Mouse (Mus musculus): ENCODE measurements around the gene Jdp2. TPM values are rescaled to one million over a fixed set of nuclear protein-coding genes. Genes with fewer than 3 reads are reported as not detected.

Jdp2 gene
- polyA plus RNA-seq, 1 experiment from 2014 or later = 0.62 TPM

- Histone ChIP-seq H3K27ac (ENCODE audit: low read depth, low read length) (no peak overlapping the region), H3K9me3 (replicated peaks; ENCODE audit: control insufficient read depth, low read length) (no peaks in the 10 kb centered on the region), H3K4me1 (ENCODE audit: control insufficient read depth, insufficient read depth, low read length) (peaks cover 10% of the 10 kb centered on the region; the same call in 1 of the 2 replicates), H3K4me3 (ENCODE audit: low read depth, low read length) (no peak overlapping the region), H3K27me3 (ENCODE audit: control insufficient read depth, insufficient read depth, low read length) (no peaks in the 10 kb centered on the region), H3K4me2 (no peak overlapping the region), H3K9ac (ENCODE audit: low read depth, low read length) (no peak overlapping the region), H3K36me3 (ENCODE audit: control insufficient read depth, insufficient read depth, low read length) (no peaks in the 10 kb centered on the region)
- WGBS (ENCODE audit: insufficient replicate concordance) = 77% methylated on average over 11 of the region's 11 CpGs
- ATAC-seq (replicated peaks; ENCODE audit: insufficient number of reproducible peaks, low FRiP score, low TSS enrichment) = no peak
Measured at GRCm38 (mm10) chr12:85571312-85571711, 27.5 kb upstream of the Jdp2 start.

- ATAC-seq (replicated peaks; ENCODE audit: insufficient number of reproducible peaks, low FRiP score, low TSS enrichment) = 0 out of 2 replicates have a peak, but pooled peaks have one; percentile 49
- Histone ChIP-seq H3K4me3 (ENCODE audit: low read depth, low read length) (peak overlapping the region; percentile 14), H3K4me2 (peak overlapping the region; percentile 54), H3K9me3 (replicated peaks; ENCODE audit: control insufficient read depth, low read length) (no peaks in the 10 kb centered on the region), H3K27ac (ENCODE audit: low read depth, low read length) (peak overlapping the region; percentile 46; the same call in 1 of the 2 replicates), H3K27me3 (ENCODE audit: control insufficient read depth, insufficient read depth, low read length) (no peaks in the 10 kb centered on the region), H3K4me1 (ENCODE audit: control insufficient read depth, insufficient read depth, low read length) (peaks cover 10% of the 10 kb centered on the region; the same call in 1 of the 2 replicates), H3K9ac (ENCODE audit: low read depth, low read length) (no peak overlapping the region), H3K36me3 (ENCODE audit: control insufficient read depth, insufficient read depth, low read length) (no peaks in the 10 kb centered on the region)
- 27% methylated on average over 10 of the region's 10 CpGs for WGBS (ENCODE audit: insufficient replicate concordance)
Measured at GRCm38 (mm10) chr12:85572047-85572475, 26.8 kb upstream of the Jdp2 start.

GRCm38 (mm10) chr12:85574806-85575495 is 23.9 kb upstream of the Jdp2 start:
- WGBS (ENCODE audit: insufficient replicate concordance) = 36% methylated on average over 6 of the region's 6 CpGs
- H3K27ac ChIP-seq (ENCODE audit: low read depth, low read length) = no peak overlapping the region

GRCm38 (mm10) chr12:85575496-85575840 is 23.4 kb upstream of the Jdp2 start:
- no peak for ATAC-seq (replicated peaks; ENCODE audit: insufficient number of reproducible peaks, low FRiP score, low TSS enrichment)
- WGBS (ENCODE audit: insufficient replicate concordance) = 56% methylated on average over 4 of the region's 4 CpGs

More at GRCm38 (mm10) chr12:85574806-85575495, 23.9 kb upstream of the Jdp2 start:
- Histone ChIP-seq H3K27me3 (ENCODE audit: control insufficient read depth, insufficient read depth, low read length) (no peaks in the 10 kb centered on the region), H3K4me3 (ENCODE audit: low read depth, low read length) (no peak overlapping the region), H3K9ac (ENCODE audit: low read depth, low read length) (no peak overlapping the region), H3K4me1 (ENCODE audit: control insufficient read depth, insufficient read depth, low read length) (peaks cover 10% of the 10 kb centered on the region; the same call in 1 of the 2 replicates), H3K4me2 (no peak overlapping the region), H3K9me3 (replicated peaks; ENCODE audit: control insufficient read depth, low read length) (no peaks in the 10 kb centered on the region), H3K36me3 (ENCODE audit: control insufficient read depth, insufficient read depth, low read length) (no peaks in the 10 kb centered on the region)
- no peak for ATAC-seq (replicated peaks; ENCODE audit: insufficient number of reproducible peaks, low FRiP score, low TSS enrichment)

GRCm38 (mm10) chr12:85581261-85582066 is 17.4 kb upstream of the Jdp2 start:
- Histone ChIP-seq H3K9ac (ENCODE audit: low read depth, low read length) (no peak overlapping the region; the same call in 1 of the 2 replicates), H3K4me2 (peak overlapping the region; percentile 36), H3K4me1 (ENCODE audit: control insufficient read depth, insufficient read depth, low read length) (peaks cover 9% of the 10 kb centered on the region; the same call in 1 of the 2 replicates)

More at GRCm38 (mm10) chr12:85575496-85575840, 23.4 kb upstream of the Jdp2 start:
- H3K9me3 ChIP-seq (replicated peaks; ENCODE audit: control insufficient read depth, low read length) = no peaks in the 10 kb centered on the region
- H3K36me3 ChIP-seq (ENCODE audit: control insufficient read depth, insufficient read depth, low read length) = no peaks in the 10 kb centered on the region
- no peaks in the 10 kb centered on the region for H3K27me3 ChIP-seq (ENCODE audit: control insufficient read depth, insufficient read depth, low read length)
- no peak overlapping the region for H3K27ac ChIP-seq (ENCODE audit: low read depth, low read length)
- H3K4me1 ChIP-seq (ENCODE audit: control insufficient read depth, insufficient read depth, low read length) = peaks cover 10% of the 10 kb centered on the region; the same call in 1 of the 2 replicates
- H3K4me3 ChIP-seq (ENCODE audit: low read depth, low read length) = no peak overlapping the region
- no peak overlapping the region for H3K4me2 ChIP-seq
- H3K9ac ChIP-seq (ENCODE audit: low read depth, low read length) = no peak overlapping the region

GRCm38 (mm10) chr12:85582067-85582316 is 16.8 kb upstream of the Jdp2 start:
- peaks cover 9% of the 10 kb centered on the region; the same call in 1 of the 2 replicates for H3K4me1 ChIP-seq (ENCODE audit: control insufficient read depth, insufficient read depth, low read length)
- no peaks in the 10 kb centered on the region for H3K36me3 ChIP-seq (ENCODE audit: control insufficient read depth, insufficient read depth, low read length)
- no peak overlapping the region for H3K9ac ChIP-seq (ENCODE audit: low read depth, low read length)
- ATAC-seq (replicated peaks; ENCODE audit: insufficient number of reproducible peaks, low FRiP score, low TSS enrichment) = no peak
- no peaks in the 10 kb centered on the region for H3K27me3 ChIP-seq (ENCODE audit: control insufficient read depth, insufficient read depth, low read length)
- no peak overlapping the region for H3K27ac ChIP-seq (ENCODE audit: low read depth, low read length)
- WGBS (ENCODE audit: insufficient replicate concordance) = 84% methylated on average over 5 of the region's 5 CpGs
- H3K4me2 ChIP-seq = no peak overlapping the region
- no peaks in the 10 kb centered on the region for H3K9me3 ChIP-seq (replicated peaks; ENCODE audit: control insufficient read depth, low read length)
- H3K4me3 ChIP-seq (ENCODE audit: low read depth, low read length) = no peak overlapping the region

More at GRCm38 (mm10) chr12:85581261-85582066, 17.4 kb upstream of the Jdp2 start:
- Histone ChIP-seq H3K4me3 (ENCODE audit: low read depth, low read length) (no peak overlapping the region), H3K27me3 (ENCODE audit: control insufficient read depth, insufficient read depth, low read length) (no peaks in the 10 kb centered on the region), H3K9me3 (replicated peaks; ENCODE audit: control insufficient read depth, low read length) (no peaks in the 10 kb centered on the region), H3K27ac (ENCODE audit: low read depth, low read length) (no peak overlapping the region), H3K36me3 (ENCODE audit: control insufficient read depth, insufficient read depth, low read length) (no peaks in the 10 kb centered on the region)
- ATAC-seq (replicated peaks; ENCODE audit: insufficient number of reproducible peaks, low FRiP score, low TSS enrichment) = no peak
- WGBS (ENCODE audit: insufficient replicate concordance) = 35% methylated on average over 15 of the region's 15 CpGs

GRCm38 (mm10) chr12:85585761-85586258 is 13.0 kb upstream of the Jdp2 start:
- ATAC-seq (replicated peaks; ENCODE audit: insufficient number of reproducible peaks, low FRiP score, low TSS enrichment) = no peak
- H3K4me3 ChIP-seq (ENCODE audit: low read depth, low read length) = no peak overlapping the region
- no peak overlapping the region for H3K4me2 ChIP-seq
- peaks cover 17% of the 10 kb centered on the region for H3K4me1 ChIP-seq (ENCODE audit: control insufficient read depth, insufficient read depth, low read length)
- 69% methylated on average over 11 of the region's 11 CpGs for WGBS (ENCODE audit: insufficient replicate concordance)
- H3K9me3 ChIP-seq (replicated peaks; ENCODE audit: control insufficient read depth, low read length) = no peaks in the 10 kb centered on the region
- no peaks in the 10 kb centered on the region for H3K36me3 ChIP-seq (ENCODE audit: control insufficient read depth, insufficient read depth, low read length)
- no peak overlapping the region for H3K27ac ChIP-seq (ENCODE audit: low read depth, low read length)
- H3K27me3 ChIP-seq (ENCODE audit: control insufficient read depth, insufficient read depth, low read length) = no peaks in the 10 kb centered on the region
- H3K9ac ChIP-seq (ENCODE audit: low read depth, low read length) = no peak overlapping the region

GRCm38 (mm10) chr12:85589870-85590382 is 8.9 kb upstream of the Jdp2 start:
- WGBS (ENCODE audit: insufficient replicate concordance) = 28% methylated on average over 5 of the region's 5 CpGs
- no peak overlapping the region for H3K4me2 ChIP-seq
- no peaks in the 10 kb centered on the region for H3K9me3 ChIP-seq (replicated peaks; ENCODE audit: control insufficient read depth, low read length)
- H3K36me3 ChIP-seq (ENCODE audit: control insufficient read depth, insufficient read depth, low read length) = no peaks in the 10 kb centered on the region
- ATAC-seq (replicated peaks; ENCODE audit: insufficient number of reproducible peaks, low FRiP score, low TSS enrichment) = no peak
- H3K4me1 ChIP-seq (ENCODE audit: control insufficient read depth, insufficient read depth, low read length) = peaks cover 8% of the 10 kb centered on the region
- H3K9ac ChIP-seq (ENCODE audit: low read depth, low read length) = no peak overlapping the region
- no peak overlapping the region; the same call in 1 of the 2 replicates for H3K27ac ChIP-seq (ENCODE audit: low read depth, low read length)
- H3K27me3 ChIP-seq (ENCODE audit: control insufficient read depth, insufficient read depth, low read length) = no peaks in the 10 kb centered on the region
- H3K4me3 ChIP-seq (ENCODE audit: low read depth, low read length) = no peak overlapping the region

Data from heart, embryonic 11.5 days (tissue).